Mouse (Mus musculus) left cerebral cortex, postnatal 25 days (tissue): ENCODE measurements around the gene Lztr1. TPM values are rescaled to one million over a fixed set of nuclear protein-coding genes. Genes with fewer than 3 reads are reported as not detected.

ENCODE experiments used
- DNase-seq, 2 experiments: peaks; one replicate each; pipeline ENCODE4 v3.0.0; 2022; ENCODE audit warnings: low spot score in 2 of 2, mixed read lengths in 1 of 2
- intact Hi-C: fragments of 180-260 bp; cut with DNase I; formaldehyde crosslinking; loops from one replicate; pipeline ENCODE4 v1.15.1; 2025
- total RNA-seq, 2 experiments: library from RNA; stranded (reverse); gene quantifications; 2 replicates each; pipeline ENCODE4 v1.2.3; 2021

Lztr1 gene
- 100 to 1,000 TPM; 149 TPM for total RNA-seq

DNA sequence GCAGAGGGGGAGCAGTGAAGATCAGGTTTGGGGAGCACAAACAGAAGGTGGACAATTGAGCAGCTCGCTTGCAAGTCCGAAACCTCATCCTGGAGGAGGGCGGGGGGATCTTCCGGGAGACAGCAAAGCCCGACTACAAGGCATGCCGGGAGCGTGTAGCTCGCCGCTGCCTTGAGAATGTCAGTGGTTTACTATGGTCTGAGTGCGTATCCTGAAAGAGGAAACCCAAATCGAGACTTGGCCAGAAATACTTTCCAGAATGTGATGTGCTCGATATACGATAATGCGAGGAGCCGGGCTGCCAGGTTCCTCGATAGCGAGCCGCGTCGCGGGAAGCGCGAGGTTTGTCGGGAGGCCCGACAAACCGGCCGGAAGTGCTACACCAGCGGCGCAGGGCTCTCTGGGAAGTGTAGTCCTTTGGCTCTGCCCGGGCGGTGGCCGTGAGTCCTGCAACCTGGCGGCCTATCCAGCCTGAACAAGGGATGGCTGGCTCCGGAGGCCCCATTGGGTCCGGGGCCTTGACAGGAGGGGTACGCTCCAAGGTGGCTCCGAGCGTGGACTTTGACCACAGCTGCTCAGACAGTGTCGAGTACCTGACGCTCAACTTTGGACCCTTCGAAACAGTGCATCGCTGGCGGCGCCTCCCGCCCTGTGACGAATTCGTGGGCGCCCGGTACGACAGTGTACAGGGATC, at the start of gene Lztr1:
Lztr1 (plus strand) TSS at position 143 of the 694 bp plus-strand sequence.
- intact Hi-C loops, result loop anchor here (1.0 to 2.0 kb wide), 2 partner anchors 20 to 23 kb away; partner anchors contain the start of genes Aifm3 and Thap7
- peak; percentile 93 to 95 for DNase-seq

- no peak for DNase-seq
- intact Hi-C loops, result no loop called here
Measured at GRCm38 (mm10) chr16:17460254-17460653, 48.2 kb upstream of the Lztr1 start.

DNA sequence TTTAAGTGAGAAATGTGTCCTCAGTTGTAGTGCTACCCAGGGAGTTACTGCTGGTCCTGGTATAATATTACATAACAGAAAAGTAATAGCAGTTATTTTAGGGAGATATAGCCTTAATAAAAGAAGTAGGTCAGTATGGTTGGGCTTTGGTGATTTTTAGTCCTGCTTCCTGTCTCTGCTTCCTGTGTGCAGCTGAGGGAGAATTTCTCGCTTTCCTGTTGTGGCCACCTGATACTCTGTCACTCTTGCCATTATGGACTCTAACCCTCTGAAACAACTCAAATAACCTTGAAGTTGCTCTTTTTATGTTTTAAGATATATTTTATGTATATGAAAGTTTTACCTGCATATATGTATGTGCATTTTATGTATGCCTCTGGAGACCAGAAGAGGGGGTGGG, 46.9 kb upstream of the Lztr1 start:
- no peak for DNase-seq
- intact Hi-C loops, result no loop called here

DNA sequence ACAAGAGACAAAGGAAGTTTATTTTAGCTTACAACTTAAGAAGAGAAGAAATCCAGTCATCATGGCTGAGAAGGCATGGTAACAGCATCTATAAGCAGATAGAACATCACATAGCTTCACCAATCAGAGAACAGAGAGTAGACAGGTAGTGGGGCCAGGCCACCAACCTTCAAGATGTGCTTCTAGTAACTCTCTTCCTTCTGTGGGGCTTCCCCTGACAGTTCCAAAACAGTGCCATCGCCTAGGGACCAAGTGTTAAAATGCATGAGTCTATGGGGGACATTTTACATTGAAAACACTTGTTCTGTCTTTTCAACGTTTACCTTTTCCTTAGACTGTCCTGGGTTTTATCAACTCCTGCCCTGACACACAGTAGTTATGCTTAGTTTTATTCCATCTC, 45.3 kb upstream of the Lztr1 start:
- intact Hi-C loops, result no loop called here
- no peak for DNase-seq

DNA sequence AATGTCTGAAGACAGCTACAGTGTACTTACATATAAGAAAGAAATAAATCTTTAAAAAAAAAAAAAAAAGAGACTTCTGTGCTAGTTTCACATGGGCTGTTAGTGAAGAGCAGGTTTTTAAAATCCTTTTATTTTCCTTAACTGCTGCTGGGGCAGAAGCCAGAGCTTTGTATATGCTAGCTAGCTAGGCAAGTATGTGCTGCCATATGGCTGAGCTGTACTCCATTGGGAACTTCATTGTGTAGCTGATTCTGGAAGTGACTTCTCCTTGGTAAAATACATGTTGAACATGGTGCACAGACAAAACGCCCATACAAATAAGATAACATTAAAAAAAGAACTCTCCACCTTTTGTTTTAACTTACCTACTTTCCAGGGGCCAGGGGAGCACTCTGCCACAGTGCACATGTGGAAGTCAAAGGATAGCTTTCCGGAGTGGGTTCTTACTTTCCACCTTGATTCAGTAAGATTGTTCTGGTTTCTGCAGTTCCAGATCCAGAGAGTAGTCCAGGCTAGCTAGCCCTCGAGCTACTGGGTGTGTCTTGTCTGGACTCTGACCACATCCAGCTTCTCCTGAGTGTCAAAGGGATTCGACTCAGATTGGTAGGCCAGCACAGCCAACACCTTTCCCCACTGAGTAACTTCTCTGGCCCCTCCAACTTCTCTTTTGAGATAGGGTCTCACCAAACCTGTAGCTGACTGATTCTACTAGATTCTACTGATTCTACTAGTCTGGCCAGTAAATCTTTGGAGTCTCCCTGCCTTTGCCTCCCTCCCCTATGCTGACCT, 41.4 kb upstream of the Lztr1 start:
- intact Hi-C loops, result no loop called here
- no peak for DNase-seq

DNA sequence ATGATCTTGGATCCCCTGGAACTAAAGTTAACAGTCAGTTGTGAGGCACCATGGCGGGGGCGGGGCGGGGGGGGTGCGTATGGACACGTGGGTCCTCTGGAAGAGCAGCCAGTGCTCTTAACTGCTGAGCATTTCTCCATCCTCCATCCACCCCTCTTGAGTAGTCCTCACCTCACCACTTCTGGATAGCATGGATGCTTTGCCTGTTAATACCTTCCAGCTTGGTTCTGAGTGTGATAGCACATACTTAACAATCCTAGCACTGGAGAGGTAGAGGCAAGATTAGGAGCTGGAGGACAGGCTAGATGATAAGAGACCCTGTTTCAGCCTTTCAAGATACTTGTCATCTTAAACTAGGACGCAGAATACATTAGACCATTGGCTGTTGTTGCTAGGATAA, 36.0 kb upstream of the Lztr1 start:
- no peak for DNase-seq
- intact Hi-C loops, result no loop called here

DNA sequence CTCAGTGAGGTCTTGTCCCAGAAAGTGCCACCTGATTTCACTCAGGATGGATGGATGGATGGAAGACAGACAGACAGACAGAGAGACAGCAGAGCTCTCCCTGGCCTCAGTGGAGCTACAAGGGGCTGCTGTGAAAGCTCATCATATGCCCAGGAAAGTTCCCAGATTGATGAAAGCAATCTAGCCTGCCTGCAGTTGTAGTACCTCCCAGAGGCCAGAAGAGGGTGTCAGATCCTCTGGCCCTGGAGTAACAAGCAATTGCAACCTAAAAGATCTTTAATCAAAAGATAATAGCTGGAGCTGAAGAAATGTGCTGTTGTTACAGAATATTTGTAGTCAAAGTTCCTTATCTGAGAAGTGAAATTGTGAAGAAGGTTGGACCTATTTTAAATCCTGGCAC, 34.4 kb upstream of the Lztr1 start:
- DNase-seq, result peak; percentile 42 to 56
- intact Hi-C loops, result no loop called here

GRCm38 (mm10) chr16:17474761-17475160, 33.7 kb upstream of the Lztr1 start:
- intact Hi-C loops, result no loop called here

GRCm38 (mm10) chr16:17475326-17475725, 33.2 kb upstream of the Lztr1 start:
- DNase-seq, result no peak
- intact Hi-C loops, result no loop called here

More at GRCm38 (mm10) chr16:17474761-17475160, 33.7 kb upstream of the Lztr1 start:
- no peak for DNase-seq

DNA sequence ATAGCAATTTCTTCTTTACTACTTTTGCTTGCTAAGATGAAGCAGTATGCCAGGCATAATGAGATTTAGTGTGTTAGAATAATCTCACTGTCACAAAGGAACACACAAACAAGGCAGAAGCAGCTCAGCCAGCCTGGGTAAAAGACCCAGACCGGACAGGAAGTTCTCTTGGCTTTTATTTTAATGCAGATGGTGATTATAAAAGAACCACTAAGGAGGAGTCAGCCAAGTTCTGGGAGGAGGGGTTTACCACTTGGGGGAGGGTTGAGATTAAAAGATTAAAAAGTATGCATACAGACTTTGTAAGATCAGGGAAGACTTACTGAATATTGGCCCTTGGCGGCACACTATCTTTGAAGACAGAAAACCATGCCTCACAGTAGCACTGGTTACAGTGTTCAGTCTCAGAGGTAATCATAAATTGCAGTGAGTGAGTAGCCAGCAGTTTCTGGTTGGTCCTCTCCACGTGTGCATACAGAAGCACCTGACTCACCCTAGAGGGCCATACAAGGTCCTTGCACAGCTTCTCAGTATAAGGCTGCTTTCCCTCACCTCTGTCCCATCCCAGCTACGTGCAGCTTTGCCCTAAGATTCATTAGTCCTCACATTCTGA, 30.1 kb upstream of the Lztr1 start:
- intact Hi-C loops, result no loop called here
- no peak for DNase-seq

DNA sequence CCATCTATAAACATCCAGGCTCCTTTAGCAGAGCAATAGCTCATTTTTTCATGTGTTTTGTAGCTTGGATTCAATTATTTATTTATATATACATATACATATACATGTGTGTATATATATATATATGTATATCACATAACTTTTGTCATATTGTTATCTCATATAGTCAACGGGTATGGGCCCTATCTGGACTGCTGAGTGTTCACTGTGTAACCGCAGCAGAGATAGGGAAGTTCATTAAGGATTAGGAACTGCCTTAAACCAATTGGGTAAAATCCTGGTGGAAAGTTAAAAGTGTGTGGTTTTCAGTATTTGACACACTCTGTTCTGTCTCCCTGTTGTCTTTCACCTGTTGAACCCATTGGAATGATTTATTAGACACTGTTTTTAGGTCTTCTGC, 27.0 kb upstream of the Lztr1 start:
- no peak for DNase-seq

GRCm38 (mm10) chr16:17486505-17486904, 22.0 kb upstream of the Lztr1 start:
- DNase-seq, result no peak
- intact Hi-C loops, result no loop called here

More for the DNA sequence above, 27.0 kb upstream of the Lztr1 start:
- intact Hi-C loops, result no loop called here

DNA sequence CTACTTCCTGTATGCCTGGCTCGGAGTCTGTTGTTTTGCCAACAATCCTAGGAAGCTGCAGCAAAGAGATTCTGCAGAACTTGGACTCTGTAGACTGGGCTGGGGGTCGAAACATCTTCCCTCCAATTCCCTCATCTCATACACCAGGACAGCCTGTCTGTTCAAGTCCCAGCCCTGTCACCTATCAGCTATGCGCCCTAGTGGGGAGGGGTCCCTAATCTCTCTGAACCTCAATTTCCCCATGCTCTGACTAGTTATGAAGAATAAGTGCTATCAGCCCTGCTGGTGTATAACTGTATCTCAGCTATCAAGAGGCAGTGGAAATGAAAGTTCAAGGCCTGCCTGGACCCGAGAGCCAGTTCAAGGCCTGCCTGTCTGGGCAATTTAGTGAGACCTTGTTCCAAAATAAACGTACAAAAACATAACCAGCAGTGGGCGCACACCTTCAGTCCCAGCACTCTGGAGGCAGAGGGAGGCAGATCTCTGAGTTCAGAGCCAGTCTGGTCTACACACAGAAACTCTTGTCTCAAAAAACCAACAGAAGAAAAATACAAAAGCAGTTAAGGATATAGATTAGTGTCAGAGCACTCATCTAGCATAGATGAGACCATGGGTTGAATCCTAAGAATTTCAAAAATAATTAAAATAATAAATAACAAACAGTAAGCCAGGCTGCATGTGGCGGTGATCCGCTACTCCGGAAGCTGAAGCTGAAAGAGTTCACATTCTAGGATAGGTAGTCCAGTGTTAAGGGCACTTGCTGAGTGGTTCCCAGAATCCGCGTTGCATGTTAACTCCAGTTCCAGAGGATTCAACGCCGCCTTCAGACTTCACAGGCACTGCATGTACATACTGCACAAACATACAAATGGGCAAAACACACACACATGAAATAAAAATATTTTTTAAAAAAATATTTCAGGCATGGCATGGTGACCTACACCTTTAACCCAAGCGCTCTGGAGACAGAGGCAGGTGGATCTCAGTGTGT, 19.7 kb upstream of the Lztr1 start:
- DNase-seq, result peak in 1 of 2 experiments; percentile 53

GRCm38 (mm10) chr16:17489469-17490111, 18.9 kb upstream of the Lztr1 start, which contains the start of gene Aifm3:
TSS of gene Aifm3 (plus strand) at chr16:17489611.
- intact Hi-C loops, result loop anchor here (2.0 kb wide), 1 partner anchor 19 kb away; the partner anchor contains the start of gene Lztr1
- no peak for DNase-seq

More for the DNA sequence above, 19.7 kb upstream of the Lztr1 start:
- intact Hi-C loops, result loop anchor here (2.0 kb wide), 1 partner anchor 20 kb away; the partner anchor contains the start of gene Lztr1

- intact Hi-C loops, result no loop called here
- peak in 1 of 2 experiments; percentile 46 for DNase-seq
Measured at GRCm38 (mm10) chr16:17491154-17491553, 17.3 kb upstream of the Lztr1 start.

DNA sequence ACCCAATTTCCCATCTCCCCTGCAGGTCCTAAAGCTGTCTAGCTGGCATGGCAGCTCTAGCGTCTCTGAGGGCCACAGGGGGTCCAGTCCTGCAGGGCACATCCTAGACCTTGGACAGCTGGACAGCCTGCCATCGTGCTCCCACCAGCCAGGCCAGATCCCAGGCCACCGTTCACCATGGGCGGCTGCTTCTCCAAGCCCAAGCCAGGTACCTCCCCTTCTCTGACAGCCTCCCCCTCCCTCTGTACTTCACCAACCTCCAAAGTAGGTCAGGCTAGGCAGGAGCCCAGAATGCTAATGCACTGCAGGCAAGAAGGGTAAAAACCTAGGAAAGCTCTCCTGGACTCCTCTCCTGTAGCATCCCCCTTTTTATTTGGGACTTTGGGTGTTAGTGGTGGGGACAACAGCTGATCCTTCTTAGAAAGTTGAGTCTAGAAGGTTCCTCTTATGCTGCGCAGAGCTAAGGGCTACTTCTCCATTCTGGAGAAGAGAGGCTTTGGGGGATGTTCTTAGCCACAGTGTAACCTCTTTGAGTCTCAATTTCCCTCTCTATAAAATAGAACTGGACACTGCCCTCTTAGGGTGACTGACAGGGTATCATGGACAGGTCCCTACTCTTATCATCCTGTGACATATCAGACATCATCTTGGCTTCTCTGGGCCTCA, 16.5 kb upstream of the Lztr1 start:
- intact Hi-C loops, result no loop called here
- DNase-seq, result peak in 1 of 2 experiments; percentile 75

DNA sequence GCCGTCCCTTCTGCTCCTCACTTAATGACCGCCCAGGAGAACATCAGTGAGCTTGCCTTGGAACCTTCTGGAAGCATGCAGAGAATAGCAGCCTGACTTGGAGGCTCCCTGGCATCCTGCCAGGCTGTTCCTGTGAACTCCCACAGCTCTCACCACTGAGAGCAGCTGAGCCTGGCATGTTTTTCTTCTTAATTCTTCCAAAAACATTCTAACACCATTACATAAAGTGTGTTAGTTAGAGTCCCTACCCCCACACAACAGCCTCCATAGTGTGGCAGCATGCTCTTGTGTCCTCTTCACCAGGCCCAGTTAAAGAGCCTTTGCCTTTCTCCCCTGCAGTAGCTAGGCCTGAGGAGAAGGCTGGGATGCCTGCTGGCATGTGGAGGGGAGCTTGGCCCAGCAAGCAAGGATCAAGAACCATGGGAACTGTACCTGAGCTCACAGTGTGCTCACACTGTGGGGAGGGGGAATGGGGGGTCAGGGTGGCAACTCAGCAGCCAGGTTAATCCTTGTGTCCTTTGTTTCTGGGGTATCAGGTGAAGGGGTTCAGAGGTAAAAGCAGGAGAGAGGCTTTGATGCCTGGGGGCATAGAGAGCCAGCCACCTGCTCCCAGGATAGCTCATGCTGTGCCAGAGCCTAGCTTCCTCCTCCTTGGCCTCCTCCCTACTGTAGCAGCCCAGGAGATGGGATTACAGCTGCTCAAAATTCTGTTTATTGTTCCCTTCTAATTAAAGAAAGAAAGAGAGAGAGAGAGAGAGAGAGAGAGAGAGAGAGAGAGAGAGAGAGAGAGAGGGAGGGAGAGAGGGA, 11.8 kb upstream of the Lztr1 start:
- peak; percentile 94 to 96 for DNase-seq
- intact Hi-C loops, result no loop called here
